Mouse (Mus musculus) inflammation-experienced regulatory T-cells, adult 6 months (primary cell): ENCODE data around the gene B4galnt3. TPM values are rescaled to one million over a fixed set of nuclear protein-coding genes. Genes with fewer than 3 reads are reported as not detected.
"Not testable (repeated sequence)": the region's sequence is repeated elsewhere in the genome, so short reads cannot be mapped to it uniquely, and the experiment has no call there.

Experiments used
- ATAC-seq: one replicate; pipeline ENCODE4 v1.8.0; 2017
- polyA plus RNA-seq, 3 experiments: library from polyadenylated mRNA; unstranded; fragments of 100-300 nt; shearing (Covaris generic); gene quantifications; one replicate each; pipeline ENCODE4 v1.2.1; 2017

Gene B4galnt3
- under 1 TPM in 1 of 3 experiments, not detected in 2; 0.19 TPM for polyA plus RNA-seq

GRCm38 (mm10) chr6:120294056-120294784 is at the start of gene B4galnt3, which contains the start of gene D330020A13Rik:
B4galnt3 (minus strand) TSS chr6:120294559.
D330020A13Rik (plus strand) TSS chr6:120294364.
- peak; percentile 54 for ATAC-seq

- ATAC-seq: no peak
These were observed 49.6 kb upstream of the B4galnt3 start for GRCm38 (mm10) chr6:120343992-120344391.

GRCm38 (mm10) chr6:120332351-120332750 is 38.0 kb upstream of the B4galnt3 start:
- no peak for ATAC-seq

- ATAC-seq: peak; percentile 58
These were observed 30.1 kb upstream of the B4galnt3 start for GRCm38 (mm10) chr6:120324295-120324927.

GRCm38 (mm10) chr6:120320369-120320768 is 26.0 kb upstream of the B4galnt3 start:
- ATAC-seq: no peak

- no peak for ATAC-seq
These were observed 24.8 kb upstream of the B4galnt3 start for GRCm38 (mm10) chr6:120319129-120319528.

- no peak for ATAC-seq
These were observed 24.1 kb upstream of the B4galnt3 start for GRCm38 (mm10) chr6:120318303-120318940.

- no peak for ATAC-seq
These were observed 18.1 kb upstream of the B4galnt3 start for GRCm38 (mm10) chr6:120312443-120312842.

- no peak for ATAC-seq
These were observed 15.4 kb upstream of the B4galnt3 start for GRCm38 (mm10) chr6:120309787-120310186.

GRCm38 (mm10) chr6:120309338-120309737 is 15.0 kb upstream of the B4galnt3 start:
- no peak for ATAC-seq

GRCm38 (mm10) chr6:120306859-120307594 is 12.7 kb upstream of the B4galnt3 start:
- ATAC-seq: no peak

GRCm38 (mm10) chr6:120302755-120303316 is 8.5 kb upstream of the B4galnt3 start:
- no peak for ATAC-seq

- ATAC-seq: no peak
These were observed 6.8 kb upstream of the B4galnt3 start for GRCm38 (mm10) chr6:120301137-120301536.

GRCm38 (mm10) chr6:120296589-120296988 is 2.2 kb upstream of the B4galnt3 start:
- ATAC-seq: not testable (repeated sequence)

- no peak for ATAC-seq
These were observed 400 bp upstream of the B4galnt3 start for GRCm38 (mm10) chr6:120294785-120295133.

- ATAC-seq: no peak
These were observed 2.9 kb downstream of the B4galnt3 start for GRCm38 (mm10) chr6:120291396-120292009.

- ATAC-seq: no peak
These were observed 4.9 kb downstream of the B4galnt3 start for GRCm38 (mm10) chr6:120289430-120289829.

- ATAC-seq: no peak
These were observed 5.8 kb downstream of the B4galnt3 start for GRCm38 (mm10) chr6:120288541-120288940.

- no peak for ATAC-seq
These were observed 7.1 kb downstream of the B4galnt3 start for GRCm38 (mm10) chr6:120287279-120287678.

GRCm38 (mm10) chr6:120276874-120277449 is 17.4 kb downstream of the B4galnt3 start:
- no peak for ATAC-seq

GRCm38 (mm10) chr6:120275301-120275700 is 19.1 kb downstream of the B4galnt3 start:
- ATAC-seq: no peak

GRCm38 (mm10) chr6:120274887-120275286 is 19.5 kb downstream of the B4galnt3 start:
- no peak for ATAC-seq
